Mouse (Mus musculus) kidney, adult 8-10 months (tissue): ENCODE data around the gene C1ql1.
A peak's percentile ranks its signal among the peaks of the same experiment; 100 is the strongest.
"Not testable (repeated sequence)": the region's sequence is repeated elsewhere in the genome, so short reads cannot be mapped to it uniquely, and the experiment has no call there.

Source experiments
- DNase-seq, 2 experiments: peaks; one replicate each; pipeline ENCODE4 v3.0.0; 2022

C1ql1 gene

DNA sequence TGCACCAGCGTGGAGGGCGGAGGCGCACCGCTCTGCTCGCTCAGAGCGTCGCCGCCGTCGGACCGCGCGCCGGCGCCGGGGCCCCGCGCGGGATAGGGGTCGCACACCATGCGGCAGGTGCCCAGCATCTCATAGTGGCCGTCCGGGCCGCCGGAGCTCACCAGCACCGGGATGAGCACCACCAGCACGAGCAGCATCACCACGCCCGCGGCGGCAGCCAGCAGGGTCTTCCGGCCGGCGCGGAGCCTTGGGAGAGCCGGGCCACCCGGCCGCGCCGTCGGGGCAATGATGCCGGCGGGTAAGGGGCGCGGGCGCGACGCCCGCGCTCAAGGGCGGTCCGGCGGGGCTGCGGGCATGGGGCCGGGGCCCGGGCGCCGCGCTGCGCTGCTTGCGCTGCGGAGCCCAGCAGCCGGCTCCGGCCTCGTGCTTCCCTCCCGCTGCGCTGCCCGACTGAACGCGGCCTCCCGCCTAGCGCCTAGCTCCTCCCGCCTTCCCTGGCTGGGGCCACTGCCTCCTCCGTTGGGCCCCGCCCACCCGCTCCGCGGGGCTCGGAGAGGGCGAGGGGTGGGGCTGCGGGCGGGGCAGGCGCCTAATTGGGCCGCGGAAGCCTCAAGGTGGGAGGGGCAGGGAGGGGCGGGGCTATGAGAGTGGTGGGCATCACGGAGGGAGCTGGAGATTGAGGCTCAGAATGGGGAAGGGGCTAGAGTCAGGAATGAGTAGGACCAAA, at the start of gene C1ql1:
Gene C1ql1 (minus strand): TSS at position 424 of the 727 bp plus-strand sequence.
- peak; percentile 78 to 84 for DNase-seq

DNA sequence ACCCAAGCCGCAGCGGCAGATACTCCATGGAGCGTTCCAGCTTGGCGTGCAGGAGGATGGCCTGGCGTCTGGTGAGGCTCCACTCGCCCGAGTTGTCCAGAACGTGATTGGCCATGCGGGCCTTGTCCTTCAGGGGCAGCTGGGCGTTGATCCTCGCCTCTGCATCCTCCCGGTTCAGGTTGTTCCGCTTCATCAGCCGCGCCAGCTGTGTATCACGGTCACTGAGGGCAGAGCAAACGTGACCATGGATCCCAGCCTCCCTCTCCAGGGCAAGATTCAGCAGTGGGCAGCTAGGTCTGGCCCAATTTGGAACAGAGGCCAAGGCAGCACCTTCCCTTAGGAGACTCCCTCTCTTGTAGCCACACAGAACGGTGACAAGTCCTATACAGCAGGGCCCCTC, 48.5 kb upstream of the C1ql1 start:
- DNase-seq: no peak

DNA sequence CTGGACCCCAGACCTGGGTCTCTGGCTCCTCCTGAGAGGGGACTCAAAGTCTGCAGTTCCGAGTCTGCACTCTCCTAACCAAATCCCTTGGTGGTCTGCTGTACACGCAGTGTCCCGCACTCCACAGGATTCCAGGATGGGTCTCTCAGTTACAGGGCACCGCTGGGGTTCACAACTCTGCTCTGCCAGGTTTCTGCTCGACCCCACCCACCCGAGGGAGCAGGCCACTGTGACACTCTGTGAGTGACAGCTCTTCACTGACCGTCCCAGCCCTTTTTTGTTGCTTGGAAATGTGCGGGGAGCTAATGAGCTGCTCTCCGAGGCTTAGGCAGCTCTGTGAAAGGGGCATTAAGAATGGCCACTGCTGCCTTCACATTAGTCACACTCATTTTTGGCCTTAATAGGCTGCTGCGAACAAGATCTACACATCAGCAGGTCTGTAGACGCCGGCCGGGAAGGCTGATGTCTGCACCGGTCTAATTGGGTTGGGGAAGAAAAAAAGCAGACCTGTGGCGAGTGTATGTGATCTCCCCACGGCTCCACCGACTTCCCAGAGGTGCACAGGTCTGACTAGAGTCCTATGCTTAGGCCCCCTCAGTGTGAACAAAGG, 47.0 kb upstream of the C1ql1 start:
- DNase-seq: no peak

DNA sequence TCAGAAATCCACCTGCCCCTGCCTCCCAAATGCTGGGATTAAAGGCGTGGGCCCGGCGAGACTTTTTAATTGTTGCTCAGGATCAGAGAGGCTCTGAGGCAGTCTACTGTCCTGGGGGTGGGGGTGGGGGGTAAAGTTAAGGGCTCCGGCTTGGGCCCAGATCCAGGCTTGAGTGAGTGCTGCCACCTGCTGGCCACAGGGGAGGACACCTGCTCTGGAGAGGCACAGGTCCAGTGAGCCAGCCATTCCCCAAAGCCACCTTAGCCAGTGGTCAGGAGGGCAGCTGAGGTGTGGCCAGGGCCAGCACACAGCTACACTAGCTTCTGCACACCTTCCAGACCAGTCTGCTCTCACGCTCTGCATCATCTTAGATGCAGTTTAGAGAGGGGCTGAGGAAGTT, 46.5 kb upstream of the C1ql1 start:
- DNase-seq: peak; percentile 39 to 73

DNA sequence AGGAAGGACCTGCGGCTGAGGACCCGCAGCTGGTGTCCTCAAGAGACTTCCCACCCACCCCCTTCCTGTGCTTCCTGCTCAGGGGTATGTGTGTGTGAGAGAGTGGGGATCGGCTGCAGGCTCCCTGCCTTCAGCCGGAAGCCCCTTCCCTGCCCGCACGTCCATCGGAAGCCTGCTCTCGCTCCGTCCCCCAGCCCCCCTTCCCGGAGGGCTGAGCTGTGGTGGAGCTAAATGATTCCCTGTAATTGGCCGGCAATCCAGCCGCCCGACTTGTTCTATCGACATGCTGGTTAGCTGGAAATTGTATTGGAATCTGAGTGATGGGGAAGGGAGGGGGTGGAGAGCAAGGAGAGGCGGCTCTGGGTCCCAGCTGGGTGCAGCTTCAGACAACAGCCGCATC, 45.2 kb upstream of the C1ql1 start:
- no peak for DNase-seq

DNA sequence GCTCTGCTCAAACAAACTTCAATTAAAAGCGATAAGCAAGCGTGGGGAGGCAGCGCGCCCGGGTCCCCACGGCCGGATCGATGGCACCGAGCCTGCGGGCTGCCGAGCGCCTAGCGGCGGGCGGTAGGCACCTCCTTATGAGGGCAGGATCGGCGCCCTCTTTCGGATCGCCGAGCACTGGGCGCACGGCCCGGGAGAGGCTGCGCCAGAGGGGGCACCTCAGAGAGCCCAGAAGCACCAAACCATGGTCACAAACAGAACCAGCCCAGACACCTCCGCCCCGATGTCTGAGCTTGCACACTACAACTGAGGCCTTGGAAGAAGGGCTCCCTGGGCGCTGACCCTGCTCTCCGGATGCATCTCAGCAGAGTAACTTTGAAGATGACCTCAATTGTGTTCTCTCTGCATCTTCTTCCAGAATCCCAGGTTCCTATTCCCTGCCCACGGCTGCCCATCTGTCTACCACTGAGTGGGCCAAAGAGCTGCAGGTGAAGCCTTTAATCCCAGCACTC, 43.7 kb upstream of the C1ql1 start:
- peak; percentile 19 to 37 for DNase-seq

DNA sequence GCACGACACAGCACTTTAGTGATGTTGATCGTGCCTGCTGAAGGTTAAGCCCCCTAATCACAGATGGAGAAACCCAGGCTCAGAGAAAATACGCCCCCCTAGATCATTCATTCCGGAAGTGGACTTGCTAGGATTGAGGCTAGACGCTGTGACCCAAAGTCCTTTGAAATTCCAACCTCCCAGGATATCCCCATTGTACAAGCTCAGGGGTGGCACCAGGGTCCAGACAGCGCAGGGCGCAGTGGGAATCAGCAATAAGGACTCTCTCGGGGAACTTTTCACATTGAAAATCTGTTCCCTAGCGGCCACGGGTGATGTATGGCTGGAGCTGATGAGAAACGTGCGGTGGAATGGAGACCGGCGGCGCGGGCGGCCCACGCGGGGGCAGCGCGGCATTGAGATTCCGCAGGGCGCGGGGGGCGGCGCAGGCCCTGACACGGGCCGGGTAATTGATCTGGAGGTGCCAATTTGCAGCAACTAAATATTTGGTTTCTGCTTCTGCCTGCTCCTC, 43.2 kb upstream of the C1ql1 start:
- no peak for DNase-seq

DNA sequence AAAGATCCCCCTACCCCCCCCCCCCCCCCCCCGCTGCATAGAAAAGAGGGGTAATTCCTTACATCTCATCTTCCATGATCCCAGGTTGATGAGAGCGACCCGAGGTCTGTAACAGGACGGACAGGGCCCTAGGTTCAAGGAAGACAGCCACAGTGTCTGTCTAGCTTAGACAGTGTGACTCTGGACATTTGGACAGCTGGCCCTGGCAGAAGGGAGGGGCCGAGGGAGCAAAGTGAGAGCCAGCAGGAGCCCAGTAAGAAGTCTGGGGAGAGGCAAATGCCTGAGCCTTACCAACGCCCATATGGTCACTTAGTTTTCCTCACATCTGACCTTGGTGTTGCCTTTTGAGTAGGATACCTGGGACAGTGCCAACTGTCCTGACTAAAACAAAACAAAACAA, 38.7 kb upstream of the C1ql1 start:
- no peak for DNase-seq

DNA sequence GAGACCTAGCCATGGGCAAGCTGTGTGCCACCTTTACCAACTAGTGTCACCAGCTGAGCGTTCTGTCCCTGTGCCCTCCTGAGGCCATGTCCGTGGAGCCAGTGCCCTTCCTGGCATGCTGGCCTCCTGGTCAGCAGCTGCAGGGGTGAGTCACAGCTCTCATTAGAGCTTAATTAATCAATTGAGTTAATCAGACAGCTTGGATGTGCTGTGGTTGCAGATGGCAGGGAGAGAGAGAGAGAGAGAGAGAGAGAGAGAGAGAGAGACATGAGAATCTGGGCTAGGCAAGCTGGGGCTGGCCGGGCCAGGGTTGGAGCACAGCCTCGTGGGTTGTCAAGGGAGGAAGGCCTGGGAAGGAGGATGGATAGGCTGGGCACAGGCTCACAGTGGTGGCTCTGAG, 38.1 kb upstream of the C1ql1 start:
- no peak for DNase-seq

DNA sequence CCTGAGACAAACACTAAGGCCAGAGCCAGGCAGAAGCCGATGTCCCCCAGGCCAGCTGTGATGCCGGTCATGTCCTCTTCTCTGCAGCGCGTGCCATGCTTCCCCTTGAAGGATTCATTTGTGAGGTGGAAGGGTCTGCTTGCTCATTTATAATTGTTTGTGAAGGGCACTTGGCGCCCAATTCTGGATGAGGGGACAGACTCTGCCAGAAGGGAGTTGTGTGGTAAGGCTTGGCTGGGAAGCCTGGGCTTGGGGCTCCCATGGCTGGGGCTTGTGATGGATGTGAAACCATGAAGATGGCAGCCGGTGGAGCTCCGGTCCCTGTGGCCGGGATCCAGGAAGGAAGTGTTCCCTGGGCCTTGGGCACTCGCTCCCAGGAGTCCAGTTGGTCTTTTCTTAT, 37.6 kb upstream of the C1ql1 start:
- DNase-seq: no peak

DNA sequence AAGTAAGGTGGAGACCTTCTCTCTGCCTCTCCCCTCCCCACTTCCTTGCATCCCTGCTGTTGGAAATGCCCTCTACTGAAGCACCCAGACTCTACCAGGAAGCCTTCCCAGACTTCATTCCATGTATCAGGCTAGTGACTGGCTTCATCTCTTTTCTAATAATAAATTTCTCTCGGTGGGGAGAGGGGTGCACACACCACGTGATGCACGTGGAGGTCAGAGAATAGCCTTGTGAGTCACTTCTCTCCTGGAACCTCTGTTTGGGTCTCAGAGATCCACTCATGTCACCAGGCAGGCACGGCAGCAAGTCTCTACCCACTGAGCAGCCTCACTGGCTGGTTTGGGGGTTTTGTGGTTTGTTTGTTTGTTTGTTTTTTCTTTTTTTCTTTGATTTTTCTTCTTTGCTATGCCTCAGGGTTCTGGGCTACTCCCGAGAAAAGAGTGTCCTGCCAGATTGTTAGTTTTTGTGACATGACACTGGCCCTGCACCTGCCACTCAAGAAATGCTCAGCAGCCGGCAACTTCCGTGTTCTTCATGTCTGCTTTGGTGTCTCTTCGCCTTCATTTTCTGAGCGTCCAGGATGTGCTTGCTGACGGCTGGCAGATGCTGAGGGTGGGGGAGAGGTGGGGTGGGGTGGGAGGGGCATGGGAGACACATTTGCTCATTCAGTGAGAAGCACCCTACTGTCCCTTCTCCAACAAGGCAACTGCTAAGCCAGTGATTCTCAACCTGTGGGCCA, 34.8 kb upstream of the C1ql1 start:
- no peak for DNase-seq

DNA sequence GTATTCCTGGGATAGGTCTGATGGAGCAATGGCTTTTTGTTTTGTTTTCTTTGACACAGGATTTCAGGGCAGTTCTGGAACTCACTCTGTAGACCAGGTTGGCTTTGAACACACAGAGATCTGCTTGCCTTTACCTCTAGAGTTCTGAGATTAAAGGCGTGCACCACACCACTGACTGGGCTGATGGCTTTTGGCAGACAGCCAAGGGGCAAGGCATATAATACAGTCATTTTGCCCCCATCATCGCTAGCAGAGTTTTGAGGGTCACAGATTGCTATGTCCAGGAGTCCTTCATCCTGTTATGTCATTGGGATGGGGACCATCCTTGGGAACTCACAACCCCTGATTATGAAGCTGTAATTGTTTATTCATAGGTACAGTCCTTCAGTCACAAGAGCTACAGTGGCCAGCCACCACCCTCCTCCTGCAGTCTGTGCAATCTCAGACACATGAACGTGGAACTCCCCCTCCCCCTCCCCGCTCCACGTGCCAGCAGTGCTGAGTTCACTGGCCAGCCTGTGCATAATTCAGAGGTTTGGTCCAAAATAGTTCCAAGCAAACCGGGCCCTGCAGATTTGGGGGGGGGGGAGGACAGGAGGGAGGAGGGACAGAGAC, 31.7 kb upstream of the C1ql1 start:
- DNase-seq: peak in 1 of 2 experiments; percentile 19

DNA sequence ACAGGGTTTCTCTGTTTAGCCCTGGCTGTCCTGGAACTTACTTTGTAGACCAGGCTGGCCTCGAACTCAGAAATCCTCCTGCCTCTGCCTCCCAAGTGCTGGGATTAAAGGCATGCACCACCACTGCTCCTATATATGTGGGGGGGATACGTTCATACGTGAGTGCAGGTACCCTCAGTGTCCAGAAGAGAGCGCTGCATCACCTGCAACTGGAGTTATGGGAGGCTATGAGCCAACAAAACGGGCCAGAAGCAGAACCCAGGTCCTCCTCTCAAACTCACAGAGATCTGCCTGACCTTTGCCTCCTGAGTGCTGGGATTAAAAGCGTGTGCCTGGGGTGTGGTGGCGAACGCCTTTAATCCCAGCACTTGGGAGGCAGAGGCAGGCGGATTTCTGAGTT, 29.5 kb upstream of the C1ql1 start:
- not testable (repeated sequence) for DNase-seq

DNA sequence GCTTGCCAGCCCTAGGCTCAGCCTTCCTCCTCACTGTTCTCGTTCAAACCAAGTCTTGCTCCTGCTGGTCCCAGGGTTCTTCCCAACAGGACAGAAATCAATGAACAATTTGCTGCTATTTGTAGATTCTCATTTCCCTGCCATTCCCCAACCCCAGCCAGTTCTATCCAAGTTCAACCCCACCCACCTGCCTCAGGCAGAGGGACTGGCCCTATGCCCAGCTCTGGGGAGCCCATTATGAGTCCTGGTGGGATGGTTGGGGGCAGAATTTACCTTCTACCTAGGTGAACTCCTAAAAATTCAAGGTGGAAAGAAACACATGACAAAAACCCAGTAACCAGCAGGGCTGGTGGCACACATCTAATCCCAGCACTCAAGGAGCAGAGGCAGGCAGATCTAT, 25.8 kb upstream of the C1ql1 start:
- DNase-seq: peak; percentile 25 to 28

DNA sequence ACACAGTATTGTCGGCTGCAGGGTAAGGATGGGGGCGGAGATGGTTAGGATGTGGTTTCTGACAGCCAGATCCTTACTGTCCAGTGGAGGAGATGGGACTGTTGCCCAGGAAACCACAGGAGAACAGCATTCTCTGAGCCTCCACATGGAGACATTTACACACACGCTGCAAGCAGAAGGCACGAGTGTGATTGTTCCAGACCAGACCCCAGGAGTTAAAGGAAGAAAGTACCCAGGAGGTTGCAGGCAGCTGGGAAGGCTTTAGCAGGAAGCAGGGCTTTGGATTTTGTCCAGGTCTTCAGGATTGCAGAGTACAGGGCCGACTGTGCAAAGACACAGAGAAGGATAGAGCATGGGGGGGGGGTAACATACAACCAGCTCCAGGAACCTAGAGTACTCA, 25.1 kb upstream of the C1ql1 start:
- no peak for DNase-seq

DNA sequence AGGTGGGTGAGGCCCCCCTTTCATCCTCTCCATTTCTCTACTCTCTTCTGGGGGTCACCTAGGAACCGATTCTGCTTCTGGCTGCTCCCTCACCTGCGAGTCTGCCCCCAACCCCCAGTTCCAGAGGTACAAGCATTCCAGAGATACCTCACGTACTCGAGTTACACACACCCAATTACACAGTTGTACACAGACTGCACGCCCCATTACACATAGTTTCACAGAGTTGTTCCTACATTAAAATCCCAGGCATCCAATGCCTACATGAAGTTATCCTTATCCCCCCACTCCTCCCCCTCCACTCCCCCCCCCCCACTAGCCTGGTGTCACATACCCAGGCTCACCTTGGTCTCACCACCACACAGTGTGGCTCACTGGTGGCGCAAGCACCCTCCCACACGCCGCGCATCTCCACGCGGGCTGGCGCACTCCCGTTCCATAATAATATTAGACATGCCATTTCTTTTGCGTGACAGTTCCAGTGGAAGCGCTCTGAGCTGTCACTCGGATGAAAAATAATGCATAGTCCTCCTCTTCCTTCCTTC, 18.1 kb upstream of the C1ql1 start:
- peak in 1 of 2 experiments; percentile 16 for DNase-seq

DNA sequence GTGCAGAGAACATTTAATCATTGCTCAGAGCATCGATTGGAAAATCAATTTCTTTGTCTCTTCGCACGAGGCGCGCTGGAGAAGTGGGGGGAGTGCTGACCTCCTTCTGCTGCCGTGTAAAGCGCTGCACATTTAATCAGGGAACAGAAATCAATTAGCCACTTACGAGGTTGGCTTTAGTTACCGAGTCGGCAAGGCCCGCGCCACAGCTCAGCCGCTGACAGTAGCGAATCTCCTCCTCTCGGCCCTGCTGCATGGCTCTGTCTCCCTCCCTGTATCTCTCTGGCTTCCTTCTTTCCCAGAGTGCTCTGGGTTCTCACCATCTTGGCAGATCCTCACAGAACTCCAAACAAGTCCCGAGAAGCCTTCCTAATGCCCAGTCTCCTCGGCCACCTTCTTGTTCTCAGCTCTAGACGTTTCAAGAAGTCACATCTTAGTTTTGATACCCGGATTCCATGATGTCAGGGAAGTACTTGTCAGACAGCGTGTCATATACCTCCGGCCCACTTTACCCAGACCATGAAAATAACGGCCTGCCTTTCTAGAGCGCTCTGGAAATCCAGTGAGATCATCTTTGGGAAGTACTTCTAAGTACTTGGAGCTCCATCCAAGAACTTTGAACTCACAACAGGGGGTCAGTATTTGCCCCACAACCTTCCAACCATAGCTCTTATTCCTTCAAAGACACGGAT, 17.5 kb upstream of the C1ql1 start:
- no peak for DNase-seq

DNA sequence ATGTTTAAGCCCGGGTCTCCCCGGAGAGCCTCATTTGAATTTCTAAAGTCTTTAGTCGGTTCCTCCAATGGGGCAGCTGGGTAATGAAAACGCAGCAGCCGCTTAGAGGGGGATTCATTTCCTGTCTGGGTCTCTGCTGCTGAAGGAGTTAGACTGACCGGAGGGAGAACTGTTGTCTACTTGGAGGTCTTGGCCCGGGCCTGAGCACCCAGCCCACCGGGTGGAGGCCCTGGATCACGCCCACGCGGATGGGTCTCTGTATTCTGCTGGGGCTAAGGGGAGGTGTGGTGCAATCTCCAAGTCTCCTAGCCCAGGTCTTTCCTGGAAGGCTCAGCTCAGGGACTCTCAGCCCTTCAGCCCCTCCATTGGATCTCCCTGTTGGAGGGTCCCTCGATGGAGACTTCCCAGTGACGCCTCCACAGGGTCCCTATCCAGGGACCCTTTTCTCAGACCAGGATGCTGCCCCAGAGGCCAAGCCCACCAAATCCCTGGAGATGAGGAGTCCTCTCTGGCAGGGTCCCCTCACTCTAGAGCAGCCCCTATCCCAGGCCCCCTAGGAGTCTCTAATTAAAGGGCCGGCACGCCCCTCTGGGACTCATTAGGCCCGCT, 16.9 kb upstream of the C1ql1 start:
- no peak for DNase-seq

DNA sequence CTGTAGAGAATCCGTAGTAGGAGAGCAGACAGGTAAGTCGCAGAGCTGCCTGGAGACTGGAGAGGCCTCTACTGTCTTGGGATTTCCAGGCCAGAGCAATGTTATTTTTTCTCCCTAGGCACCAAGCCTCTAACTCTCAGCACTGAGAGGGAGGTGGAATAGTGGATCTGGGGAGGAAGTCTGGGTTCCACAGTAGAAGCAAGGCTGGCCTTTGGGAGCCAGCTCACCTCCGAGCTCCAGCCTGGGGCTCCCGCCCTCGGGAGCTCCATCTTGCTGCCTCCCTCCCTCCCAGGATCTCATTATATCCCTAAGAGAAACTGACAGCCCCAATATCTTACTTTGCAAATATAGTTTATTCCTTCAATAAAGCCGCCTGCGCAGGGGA, 16.4 kb upstream of the C1ql1 start:
- no peak for DNase-seq

DNA sequence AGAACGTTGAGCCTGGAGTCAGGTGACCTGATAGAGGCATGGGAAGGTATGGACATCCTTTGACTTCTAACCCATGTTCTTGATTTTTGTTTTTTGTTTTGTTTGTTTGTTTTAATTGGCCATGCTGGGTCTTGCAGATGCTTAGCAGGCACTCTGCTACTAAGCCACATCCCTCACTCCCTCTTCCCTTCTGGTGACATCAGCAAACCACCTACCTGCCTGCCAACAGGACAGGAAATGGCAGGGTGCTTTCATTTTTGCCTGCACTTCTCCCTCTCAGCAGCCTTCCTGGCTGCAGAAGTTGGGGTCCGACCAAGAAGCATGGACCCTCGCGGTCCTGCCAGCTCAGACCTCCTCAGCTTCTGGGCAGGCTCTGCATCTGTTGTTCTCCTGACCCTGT, 14.6 kb upstream of the C1ql1 start:
- DNase-seq: no peak

DNA sequence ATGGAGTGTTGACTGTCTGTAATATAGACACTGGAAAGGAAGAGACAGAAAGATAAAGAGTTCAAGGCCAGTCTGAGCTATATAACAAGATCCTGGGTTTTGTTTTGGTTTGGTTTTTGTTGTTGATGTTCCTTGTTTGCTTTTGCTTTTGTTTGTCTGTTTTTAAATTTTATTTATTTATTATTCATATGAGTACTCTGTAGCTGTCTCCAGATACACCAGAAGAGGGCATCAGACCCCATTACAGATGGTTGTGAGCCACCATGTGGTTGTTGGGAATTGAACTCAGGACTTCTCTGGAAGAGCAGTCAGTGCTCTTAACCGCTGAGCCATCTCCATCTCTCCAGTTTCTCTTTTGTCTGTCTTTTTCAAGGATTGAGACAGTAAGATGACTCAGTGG, 12.4 kb upstream of the C1ql1 start:
- no peak for DNase-seq

DNA sequence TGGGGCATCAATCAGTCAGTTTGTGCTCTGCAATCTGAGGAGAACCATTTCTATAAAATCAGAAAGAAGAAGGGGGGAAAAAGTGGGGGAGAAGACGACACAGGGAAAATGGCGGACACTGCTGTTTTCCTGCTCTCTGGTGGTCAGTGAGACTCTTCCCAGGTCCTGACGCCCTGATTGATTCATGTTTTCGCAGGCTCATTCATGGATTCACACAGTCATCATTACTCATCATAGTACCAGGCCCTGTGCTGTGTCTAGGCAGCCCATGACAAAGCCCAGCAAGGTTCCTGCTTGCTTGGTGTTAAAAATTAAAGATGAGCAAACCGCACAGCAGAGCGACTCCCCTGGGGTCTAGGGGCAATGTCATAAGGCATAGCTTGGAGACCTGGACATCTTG, 11.9 kb upstream of the C1ql1 start:
- DNase-seq: no peak
